Mouse (Mus musculus): ENCODE measurements at regions not wholly inside any gene's neighbourhood (a gene's known extent, or its start where the extent isn't known, plus 50 kb on each side); places are given as distances from the start of the nearest gene placed in this dataset.
"Not testable (repeated sequence)": the region's sequence is repeated elsewhere in the genome, so short reads cannot be mapped to it uniquely, and the experiment has no call there.

DNA sequence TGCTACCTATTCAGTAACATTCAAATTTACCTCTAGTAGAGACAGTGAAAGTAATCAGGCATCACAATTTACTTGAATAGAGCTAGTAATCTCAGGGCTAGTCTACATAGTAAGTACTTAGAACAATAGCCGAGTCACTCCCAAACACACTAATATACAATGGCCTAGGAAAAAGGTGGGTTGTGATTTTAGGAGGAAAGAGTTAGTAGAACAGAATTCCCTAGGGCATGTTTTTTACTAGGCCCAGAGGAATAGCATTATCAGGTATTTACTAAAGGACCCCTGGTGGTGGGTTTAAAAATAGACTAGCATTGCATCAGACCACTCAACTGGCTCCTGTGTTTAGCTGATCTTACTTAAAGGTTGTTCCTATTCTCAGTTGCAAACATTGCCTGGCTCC lies 535.8 kb downstream of the Mat2b start:
- not testable (repeated sequence) for H3K4me1 ChIP-seq (ENCODE audit: control insufficient read depth, insufficient read depth, low read length); H3K27ac ChIP-seq (ENCODE audit: insufficient read depth, low read length); H3K4me3 ChIP-seq (replicated peaks; ENCODE audit: insufficient read depth, low read depth, low read length); H3K27me3 ChIP-seq (ENCODE audit: control insufficient read depth, insufficient read depth, low read length); DNase-seq
- WGBS: 88% methylated on average over 1 of the region's 1 CpGs

DNA sequence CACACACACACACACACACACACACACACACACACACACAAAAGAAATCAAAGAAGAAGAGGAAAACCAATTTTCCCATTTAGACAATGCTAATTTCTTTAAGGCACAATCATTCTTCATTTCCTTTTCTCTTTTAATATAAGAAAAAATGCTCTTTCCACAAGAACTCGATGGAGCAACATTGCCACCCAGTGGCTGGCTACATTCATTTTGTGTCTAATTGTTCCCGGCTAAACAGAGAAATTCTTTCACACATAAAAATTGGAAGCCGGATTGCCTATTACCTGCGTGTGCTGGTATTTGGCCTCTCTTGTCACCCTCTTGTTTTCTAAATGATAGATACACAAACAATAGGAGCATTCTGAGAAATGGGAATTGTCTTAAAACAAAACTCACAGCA lies 545.7 kb downstream of the Mat2b start:
- H3K27me3 ChIP-seq (ENCODE audit: control insufficient read depth, insufficient read depth, low read length): no peaks in the 10 kb centered on the region; the same call in 1 of the 2 replicates
- peak; percentile 11; the same call in 1 of the 2 replicates for TF ChIP-seq CTCF (IDR thresholded peaks at IDR 0.05; ENCODE audit: borderline replicate concordance, insufficient read depth, low read depth, low read length)
- TF ChIP-seq POLR2A (IDR thresholded peaks at IDR 0.05; ENCODE audit: borderline replicate concordance, insufficient read depth, low read length): no peak
- no peak overlapping the region for H3K27ac ChIP-seq (ENCODE audit: insufficient read depth, low read length)

DNA sequence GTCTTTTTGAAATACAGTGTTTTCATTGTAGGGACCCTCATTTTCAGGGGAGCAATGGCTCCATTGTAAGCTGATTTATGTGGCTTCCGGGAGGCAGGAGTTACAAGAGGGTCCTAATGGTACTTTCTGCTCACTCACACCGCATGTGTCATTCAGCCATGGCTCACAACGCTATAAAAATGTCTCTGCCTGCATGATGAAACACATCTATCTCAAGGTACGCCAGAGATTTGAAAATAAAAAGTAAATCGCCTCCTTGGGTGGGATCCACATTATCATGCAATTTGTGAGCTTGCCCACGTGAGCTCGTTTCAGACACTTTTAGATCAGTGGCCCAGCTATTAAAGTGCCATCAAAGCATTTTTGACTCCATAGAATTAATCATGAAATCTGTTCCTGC lies 557.2 kb downstream of the Mat2b start:
- 72% methylated on average over 7 of the region's 7 CpGs for whole genome bisulfite sequencing
- H3K4me3 ChIP-seq (replicated peaks; ENCODE audit: insufficient read depth, low read depth, low read length): no peak overlapping the region

More for the DNA sequence above, 545.7 kb downstream of the Mat2b start:
- peak; percentile 14 to 29 for DNase-seq
- WGBS: 10% methylated on average over 4 of the region's 4 CpGs
- Histone ChIP-seq H3K4me1 (ENCODE audit: control insufficient read depth, insufficient read depth, low read length) (no peaks in the 10 kb centered on the region), H3K4me3 (replicated peaks; ENCODE audit: insufficient read depth, low read depth, low read length) (no peak overlapping the region)

DNA sequence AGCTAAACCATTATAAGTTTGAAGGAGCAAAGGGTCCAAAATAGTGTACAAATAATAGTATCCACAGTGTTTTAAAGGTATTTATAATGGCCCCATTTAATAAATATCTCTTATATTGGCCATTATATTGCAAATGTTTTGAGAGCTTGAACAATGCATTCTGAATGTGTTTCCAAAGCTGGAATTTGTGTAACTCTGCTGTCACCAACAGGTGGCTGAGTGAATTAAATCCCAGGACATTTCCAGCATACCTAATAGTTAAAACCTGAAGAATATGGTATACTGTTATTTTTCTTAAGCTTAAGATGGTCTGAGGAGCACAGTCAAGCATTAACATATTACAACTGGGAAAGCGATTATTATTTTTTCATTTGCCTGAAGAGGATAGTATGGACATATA lies 592.4 kb downstream of the Mat2b start:
- TF ChIP-seq POLR2A (IDR thresholded peaks at IDR 0.05; ENCODE audit: borderline replicate concordance, insufficient read depth, low read length) (no peak), CTCF (IDR thresholded peaks at IDR 0.05; ENCODE audit: borderline replicate concordance, insufficient read depth, low read depth, low read length) (no peak)
- DNase-seq: no peak
- H3K4me1 ChIP-seq (ENCODE audit: control insufficient read depth, insufficient read depth, low read length): no peaks in the 10 kb centered on the region
- no peak overlapping the region for H3K4me3 ChIP-seq (replicated peaks; ENCODE audit: insufficient read depth, low read depth, low read length)
- no peaks in the 10 kb centered on the region for H3K27me3 ChIP-seq (ENCODE audit: control insufficient read depth, insufficient read depth, low read length)
- WGBS: 98% methylated on average over 1 of the region's 1 CpGs
- no peak overlapping the region for H3K27ac ChIP-seq (ENCODE audit: insufficient read depth, low read length)

More for the DNA sequence above, 557.2 kb downstream of the Mat2b start:
- TF ChIP-seq CTCF (IDR thresholded peaks at IDR 0.05; ENCODE audit: borderline replicate concordance, insufficient read depth, low read depth, low read length): no peak
- TF ChIP-seq POLR2A (IDR thresholded peaks at IDR 0.05; ENCODE audit: borderline replicate concordance, insufficient read depth, low read length): no peak
- Histone ChIP-seq H3K4me1 (ENCODE audit: control insufficient read depth, insufficient read depth, low read length) (no peaks in the 10 kb centered on the region), H3K27me3 (ENCODE audit: control insufficient read depth, insufficient read depth, low read length) (no peaks in the 10 kb centered on the region), H3K27ac (ENCODE audit: insufficient read depth, low read length) (no peak overlapping the region)
- no peak for DNase-seq

DNA sequence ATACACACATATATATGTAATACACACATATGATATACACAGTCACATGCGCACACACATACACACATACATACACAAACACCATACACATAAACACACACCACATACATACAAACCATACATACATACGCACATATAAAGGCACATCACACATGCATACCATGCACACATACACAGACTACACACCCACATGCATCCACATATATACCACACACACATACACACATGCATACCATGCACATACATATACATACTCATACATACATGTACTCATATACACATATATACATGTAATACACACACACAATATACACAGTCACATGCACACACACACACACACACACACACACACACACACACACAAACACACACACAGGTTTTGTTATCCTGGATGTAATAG lies 620.7 kb downstream of the Mat2b start:
- Histone ChIP-seq H3K27ac (ENCODE audit: insufficient read depth, low read length) (no peak overlapping the region), H3K4me3 (replicated peaks; ENCODE audit: insufficient read depth, low read depth, low read length) (no peak overlapping the region), H3K4me1 (ENCODE audit: control insufficient read depth, insufficient read depth, low read length) (no peaks in the 10 kb centered on the region), H3K27me3 (ENCODE audit: control insufficient read depth, insufficient read depth, low read length) (no peaks in the 10 kb centered on the region)
- WGBS: 97% methylated on average over 2 of the region's 2 CpGs
- TF ChIP-seq POLR2A (IDR thresholded peaks at IDR 0.05; ENCODE audit: borderline replicate concordance, insufficient read depth, low read length) (no peak), CTCF (IDR thresholded peaks at IDR 0.05; ENCODE audit: borderline replicate concordance, insufficient read depth, low read depth, low read length) (no peak)
- no peak for DNase-seq

DNA sequence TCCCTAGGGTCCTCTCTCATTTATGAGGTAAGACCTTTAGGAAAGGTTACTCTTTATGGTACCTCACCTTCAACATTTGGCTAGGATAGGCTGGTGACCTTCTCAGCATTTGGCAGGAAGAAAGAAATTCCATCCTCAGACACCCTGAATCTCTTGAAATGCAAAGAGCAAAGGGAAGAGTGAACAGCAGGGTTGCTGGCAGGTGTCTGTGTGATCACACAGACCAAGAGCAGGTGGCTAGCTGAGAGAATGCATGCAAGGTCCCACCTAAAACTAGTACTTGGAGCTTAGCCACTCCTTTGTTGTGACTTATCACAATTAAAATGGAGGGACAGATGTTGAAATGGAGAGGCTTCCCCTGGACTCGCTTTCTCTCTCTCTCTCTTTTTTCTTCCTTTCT lies 644.5 kb downstream of the Mat2b start:
- 0 out of 2 replicates have a peak, but pooled peaks cover 3% of the 10 kb centered on the region for H3K4me1 ChIP-seq (ENCODE audit: control insufficient read depth, insufficient read depth, low read length)
- H3K27ac ChIP-seq (ENCODE audit: insufficient read depth, low read length): no peak overlapping the region
- DNase-seq: peak in 1 of 2 experiments; percentile 29
- 18% methylated on average over 1 of the region's 1 CpGs for WGBS
- TF ChIP-seq POLR2A (IDR thresholded peaks at IDR 0.05; ENCODE audit: borderline replicate concordance, insufficient read depth, low read length) (no peak), CTCF (IDR thresholded peaks at IDR 0.05; ENCODE audit: borderline replicate concordance, insufficient read depth, low read depth, low read length) (no peak)
- H3K4me3 ChIP-seq (replicated peaks; ENCODE audit: insufficient read depth, low read depth, low read length): no peak overlapping the region
- no peaks in the 10 kb centered on the region for H3K27me3 ChIP-seq (ENCODE audit: control insufficient read depth, insufficient read depth, low read length)

DNA sequence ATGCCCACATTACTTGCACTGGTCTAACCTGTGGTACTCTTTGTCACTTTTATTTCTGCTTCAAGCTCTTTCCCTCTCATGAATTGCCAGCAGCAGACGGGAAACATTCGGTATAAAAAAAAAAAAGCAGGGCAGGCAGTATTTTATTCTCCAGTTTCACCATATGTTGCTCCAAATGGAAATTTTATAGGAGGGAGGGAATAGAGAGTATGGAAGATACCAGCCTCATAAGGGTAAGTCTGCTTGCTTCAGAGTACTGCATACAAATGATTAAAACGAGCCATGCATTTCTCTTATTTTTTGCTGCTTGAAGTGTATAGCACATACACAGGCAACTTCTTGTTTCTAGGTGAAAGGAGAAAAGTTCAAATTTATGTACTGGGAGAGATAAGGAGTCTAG lies 667.5 kb downstream of the Mat2b start:
- no peak overlapping the region for H3K27ac ChIP-seq (ENCODE audit: insufficient read depth, low read length)
- no peaks in the 10 kb centered on the region for H3K4me1 ChIP-seq (ENCODE audit: control insufficient read depth, insufficient read depth, low read length)
- H3K27me3 ChIP-seq (ENCODE audit: control insufficient read depth, insufficient read depth, low read length): no peaks in the 10 kb centered on the region
- no peak overlapping the region for H3K4me3 ChIP-seq (replicated peaks; ENCODE audit: insufficient read depth, low read depth, low read length)
- TF ChIP-seq POLR2A (IDR thresholded peaks at IDR 0.05; ENCODE audit: borderline replicate concordance, insufficient read depth, low read length) (no peak), CTCF (IDR thresholded peaks at IDR 0.05; ENCODE audit: borderline replicate concordance, insufficient read depth, low read depth, low read length) (no peak)
- no peak for DNase-seq
- 77% methylated on average over 3 of the region's 3 CpGs for WGBS

DNA sequence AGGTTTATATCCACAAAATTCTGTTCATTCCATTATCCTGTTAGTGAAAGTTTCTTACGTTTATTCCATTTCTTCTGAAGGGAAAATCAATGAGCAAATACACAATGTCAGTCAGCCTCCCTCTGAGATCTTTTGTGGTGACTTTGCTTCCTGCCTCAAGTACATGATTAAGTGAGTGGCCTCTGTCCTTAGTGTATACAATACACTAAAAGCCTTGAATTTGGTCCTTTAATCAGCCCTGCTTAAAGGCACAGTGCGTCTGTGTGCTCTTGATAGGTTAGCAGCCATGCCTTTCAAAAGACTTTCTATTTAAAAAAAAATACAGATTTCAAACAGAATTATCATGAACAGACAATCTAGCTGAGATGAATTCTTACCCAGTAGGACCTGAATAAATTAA lies 695.5 kb downstream of the Mat2b start:
- H3K27me3 ChIP-seq (ENCODE audit: control insufficient read depth, insufficient read depth, low read length): no peaks in the 10 kb centered on the region
- 32% methylated on average over 2 of the region's 2 CpGs for WGBS
- H3K27ac ChIP-seq (ENCODE audit: insufficient read depth, low read length): no peak overlapping the region
- no peak overlapping the region for H3K4me3 ChIP-seq (replicated peaks; ENCODE audit: insufficient read depth, low read depth, low read length)
- H3K4me1 ChIP-seq (ENCODE audit: control insufficient read depth, insufficient read depth, low read length): no peaks in the 10 kb centered on the region
- no peak for TF ChIP-seq CTCF (IDR thresholded peaks at IDR 0.05; ENCODE audit: borderline replicate concordance, insufficient read depth, low read depth, low read length)
- TF ChIP-seq POLR2A (IDR thresholded peaks at IDR 0.05; ENCODE audit: borderline replicate concordance, insufficient read depth, low read length): no peak
- DNase-seq: no peak
